Mouse (Mus musculus) erythroid progenitor cell, adult 5-6 weeks (primary cell): ENCODE measurements around the gene Spic. TPM values are rescaled to one million over a fixed set of nuclear protein-coding genes. Genes with fewer than 3 reads are reported as not detected.

ENCODE experiments used
- ATAC-seq: replicated peaks from 2 replicates; pipeline ENCODE4 v1.8.0; 2016; ENCODE audit warnings: moderate number of reproducible peaks, mild to moderate bottlenecking, moderate TSS enrichment, inconsistent platforms; ENCODE audit not compliant: poor library complexity, low FRiP score, severe bottlenecking
- total RNA-seq, 2 experiments: library from RNA; stranded (forward) in 1 of 2; stranded (reverse) in 1 of 2; fragments of 150-400 nt in 1 of 2; fragments of 186-747, 209-891 nt in 1 of 2; gene quantifications; 2 replicates each; pipeline versions ENCODE4 v1.2.3 to v1.2.4; 2015 to 2017; ENCODE audit warnings: low replicate concordance in 2 of 2

Spic gene
- 8.8 and 17.7 TPM in 2 replicates for total RNA-seq (2015; ENCODE audit: low replicate concordance)
- 9.1 and 17.9 TPM in 2 replicates for total RNA-seq (2017; ENCODE audit: low replicate concordance)

- no peak for ATAC-seq
Observed at GRCm38 (mm10) chr10:88684925-88685324, at the start of gene Spic. TSS of gene Spic (minus strand) at chr10:88685015.

- peak; percentile 39; the same call in 1 of the 2 replicates for ATAC-seq
Observed at GRCm38 (mm10) chr10:88732309-88732622, 47.5 kb upstream of the Spic start.

GRCm38 (mm10) chr10:88731496-88732308 lies 46.9 kb upstream of the Spic start:
- peak; percentile 37 for ATAC-seq

DNA sequence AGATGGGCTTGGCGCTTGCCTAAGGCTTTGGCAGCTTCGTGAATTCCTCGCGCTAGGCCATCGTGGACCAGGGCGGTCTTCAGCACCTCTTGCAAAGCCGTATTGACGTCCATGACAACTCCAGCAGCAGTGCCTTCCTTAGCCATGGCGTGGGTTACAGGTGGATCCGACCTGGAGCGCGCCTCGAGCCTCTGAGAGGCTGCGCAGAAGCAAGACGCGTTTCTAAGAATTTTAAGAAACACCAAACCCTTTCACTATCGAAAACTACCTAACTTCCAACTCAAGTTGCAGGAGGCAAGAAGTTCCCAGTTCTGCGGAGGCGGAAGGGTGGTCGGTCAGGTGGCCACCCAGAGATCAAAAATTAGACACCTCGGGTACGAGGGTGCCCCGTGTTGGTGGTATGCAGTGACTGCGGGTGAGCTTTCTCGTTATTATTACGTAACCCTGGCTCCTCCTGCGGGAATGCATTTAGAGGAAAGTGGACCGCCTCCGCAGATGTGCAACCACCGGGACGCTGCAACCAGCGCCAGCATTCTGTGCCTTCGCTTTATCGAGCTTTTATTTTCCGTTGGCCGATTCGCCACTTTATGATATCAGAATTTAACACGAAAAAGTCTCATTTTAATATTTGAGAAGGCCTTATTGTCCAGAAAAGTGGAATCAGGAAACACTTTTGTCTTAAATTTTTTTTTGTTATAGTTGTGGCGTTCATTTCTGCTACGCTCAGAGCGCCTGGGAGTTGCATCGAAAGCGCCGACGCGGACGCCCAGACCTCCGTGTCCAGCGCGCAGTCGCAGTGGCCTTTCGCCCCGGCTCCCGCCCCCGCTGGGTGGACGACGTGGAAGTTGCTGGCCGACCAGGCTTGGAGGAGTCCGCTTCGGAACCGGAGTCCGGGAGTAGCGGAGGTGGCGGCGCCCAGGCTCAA lies 46.0 kb upstream of the Spic start, which contains the start of gene Arl1:
Arl1 (plus strand) TSS at position 288 of the 925 bp plus-strand sequence.
- peak; percentile 93 for ATAC-seq

DNA sequence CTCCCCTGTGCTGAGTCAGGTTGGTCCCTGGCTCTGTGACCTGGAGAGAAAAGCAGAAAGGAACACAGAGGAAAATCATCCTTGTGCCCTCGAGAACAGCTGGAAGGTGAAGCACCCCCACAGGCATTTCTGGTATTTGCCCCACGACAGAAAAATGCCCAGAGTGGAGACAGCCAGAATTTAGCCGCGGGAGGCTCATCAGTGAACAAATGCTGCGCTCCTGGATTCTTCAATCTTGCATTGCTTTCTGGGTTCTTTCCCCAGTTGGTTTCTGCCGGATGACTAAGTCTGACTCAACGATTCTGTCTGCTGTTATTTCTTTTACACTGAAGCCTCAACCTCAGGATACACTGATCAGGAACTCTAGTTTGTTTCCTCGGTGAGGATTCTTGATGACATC lies 43.4 kb upstream of the Spic start:
- ATAC-seq, result no peak

GRCm38 (mm10) chr10:88727128-88727527 lies 42.3 kb upstream of the Spic start:
- ATAC-seq, result no peak

DNA sequence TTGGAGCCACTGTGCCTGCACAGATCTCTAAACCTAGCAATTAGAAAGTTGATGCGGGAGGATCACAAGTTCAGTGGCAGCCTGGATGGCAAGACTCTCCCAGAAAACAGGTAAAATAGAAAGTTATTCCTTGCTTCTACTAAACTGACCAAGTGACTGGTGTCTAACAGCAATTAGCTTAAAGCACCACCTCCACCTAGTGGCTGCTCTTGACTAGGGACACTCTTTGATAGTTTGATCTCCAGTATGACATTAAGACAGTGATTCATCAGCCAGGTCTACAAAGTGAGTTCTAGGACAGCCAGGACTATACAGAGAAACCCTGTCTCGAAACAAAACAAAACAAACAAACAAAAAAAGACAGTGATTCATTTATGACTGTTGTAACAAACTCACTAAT lies 40.5 kb upstream of the Spic start:
- ATAC-seq, result no peak

- no peak for ATAC-seq
Observed at GRCm38 (mm10) chr10:88719618-88720017, 34.8 kb upstream of the Spic start.

GRCm38 (mm10) chr10:88717756-88718025 lies 32.9 kb upstream of the Spic start:
- no peak for ATAC-seq

DNA sequence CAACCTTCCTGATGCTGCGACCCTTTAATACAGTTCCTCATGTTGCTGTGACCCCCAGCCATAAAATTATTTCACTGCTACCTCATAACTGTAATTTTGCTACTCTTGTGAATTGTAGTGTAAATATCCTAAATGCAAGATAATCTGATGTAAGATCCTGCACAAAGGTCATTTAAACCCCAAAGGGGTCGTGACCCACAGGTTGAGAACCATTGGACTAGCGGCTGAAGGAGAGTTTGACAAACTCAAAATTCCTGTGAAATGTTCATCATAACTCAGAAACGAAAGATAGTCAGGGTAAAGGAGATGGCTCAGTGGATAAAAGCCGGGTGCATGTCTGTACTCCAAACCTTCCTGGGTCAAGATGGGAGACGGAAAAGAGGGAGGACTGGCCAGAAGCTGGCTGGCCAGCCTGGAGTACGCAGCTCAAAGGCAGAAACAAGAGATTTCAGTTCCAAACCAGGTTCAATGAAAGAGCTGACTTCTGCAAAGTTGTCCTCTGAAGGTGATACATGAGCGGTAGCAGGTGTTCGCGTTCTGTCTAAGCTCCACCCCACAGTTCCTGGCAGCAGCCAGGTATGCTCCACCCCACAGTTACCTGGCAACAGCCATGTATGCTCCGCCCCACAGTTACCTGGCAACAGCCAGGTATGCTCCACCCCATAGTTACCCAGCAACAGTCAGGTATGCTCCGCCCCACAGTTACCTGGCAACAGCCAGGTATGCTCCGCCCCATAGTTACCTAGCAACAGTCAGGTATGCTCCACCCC lies 32.4 kb upstream of the Spic start:
- ATAC-seq, result no peak

- ATAC-seq, result no peak
Observed at GRCm38 (mm10) chr10:88715621-88716020, 30.8 kb upstream of the Spic start.

- ATAC-seq, result no peak
Observed at GRCm38 (mm10) chr10:88714744-88715143, 29.9 kb upstream of the Spic start.

- ATAC-seq, result no peak
Observed at GRCm38 (mm10) chr10:88712359-88712758, 27.5 kb upstream of the Spic start.

GRCm38 (mm10) chr10:88708671-88709523 lies 24.1 kb upstream of the Spic start:
- ATAC-seq, result no peak

DNA sequence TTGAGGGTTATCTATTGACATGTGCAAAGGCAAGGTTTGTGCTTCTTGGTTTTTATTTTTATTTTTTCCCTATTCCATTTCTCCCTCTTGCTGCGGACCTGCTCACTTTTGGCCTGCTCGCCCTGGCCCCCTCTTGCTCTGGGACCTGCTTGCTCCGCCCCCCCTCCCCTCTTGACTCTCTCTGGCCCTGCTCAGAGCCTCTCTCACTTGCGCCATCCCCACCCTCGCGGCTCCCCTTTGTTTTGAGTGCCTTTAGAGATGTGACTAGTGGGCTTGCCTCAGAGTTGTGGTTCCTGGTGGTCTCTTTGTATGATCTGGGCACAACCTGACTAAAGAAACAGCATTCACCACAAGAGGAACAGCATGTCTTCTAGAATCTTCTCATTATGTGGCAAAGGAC lies 16.1 kb upstream of the Spic start:
- no peak for ATAC-seq

- ATAC-seq, result no peak
Observed at GRCm38 (mm10) chr10:88682904-88683563, 1.8 kb downstream of the Spic start.

- no peak for ATAC-seq
Observed at GRCm38 (mm10) chr10:88672825-88673224, 12.0 kb downstream of the Spic start.

- ATAC-seq, result no peak
Observed at GRCm38 (mm10) chr10:88672123-88672522, 12.7 kb downstream of the Spic start.

GRCm38 (mm10) chr10:88669719-88670118 lies 15.1 kb downstream of the Spic start:
- no peak for ATAC-seq
